Mouse (Mus musculus) forebrain, postnatal 0 days (tissue): ENCODE measurements around the gene Vmn1r6. TPM values are rescaled to one million over a fixed set of nuclear protein-coding genes. Genes with fewer than 3 reads are reported as not detected.
"Not testable (repeated sequence)": the region's sequence is repeated elsewhere in the genome, so short reads cannot be mapped to it uniquely, and the experiment has no call there.

Experiments
- ATAC-seq: fragments of 200-750 bp; cut with Nextera tagmentation; 2 replicates; pipeline ENCODE4 v1.8.0; 2017; ENCODE audit warnings: mild to moderate bottlenecking, moderate library complexity
- DNase-seq: peaks from one replicate; pipeline ENCODE4 v3.0.0-alpha.2; 2015
- H3K27ac ChIP-seq: fragments of 300-500 bp; sonication (generic); 2 replicates; pipeline ENCODE4 v1.5.1; 2014; ENCODE audit warnings: low read depth, mild to moderate bottlenecking, antibody characterized with exemption, low read length, moderate library complexity, mixed read lengths
- H3K27me3 ChIP-seq: fragments of 300-500 bp; sonication (generic); 2 replicates; pipeline ENCODE4 v1.6.1; 2014; ENCODE audit warnings: mild to moderate bottlenecking, low read length, mixed read lengths; ENCODE audit not compliant: insufficient read depth
- H3K36me3 ChIP-seq: fragments of 300-500 bp; sonication (generic); 2 replicates; pipeline ENCODE4 v1.6.1; 2014; ENCODE audit warnings: mild to moderate bottlenecking, moderate library complexity; ENCODE audit not compliant: insufficient read depth
- H3K4me1 ChIP-seq: fragments of 300-500 bp; sonication (generic); 2 replicates; pipeline ENCODE4 v1.6.1; 2014; ENCODE audit warnings: antibody characterized with exemption; ENCODE audit not compliant: insufficient read depth
- H3K4me2 ChIP-seq: fragments of 300-500 bp; sonication (generic); 2 replicates; pipeline ENCODE4 v1.6.1; 2014; ENCODE audit warnings: low read depth, mild to moderate bottlenecking, moderate library complexity
- H3K4me3 ChIP-seq: fragments of 300-500 bp; sonication (generic); 2 replicates; pipeline ENCODE4 v1.5.1; 2014; ENCODE audit warnings: low read depth, low read length, mixed read lengths
- H3K9ac ChIP-seq: fragments of 300-500 bp; sonication (generic); 2 replicates; pipeline ENCODE4 v1.6.1; 2014; ENCODE audit warnings: mild to moderate bottlenecking
- H3K9me3 ChIP-seq: fragments of 300-500 bp; sonication (generic); 2 replicates; pipeline ENCODE4 v1.6.1; 2016; ENCODE audit warnings: low read length
- CTCF ChIP-seq: sonication (generic); IDR thresholded peaks from 2 replicates; pipeline ENCODE4 v1.5.1; 2016; ENCODE audit warnings: antibody characterized with exemption, control low read depth, low read depth
- WGBS: fragments of 180-500 bp; shearing (Covaris S2); extraction: QIAGEN DNeasy Blood & Tissue Kit; methylation state at CpG from one replicate; pipeline ENCODE4 v1.1.7; 2014; 5-methylcytosine and 5-hydroxymethylcytosine counted together
- polyA plus RNA-seq: library from polyadenylated mRNA; unstranded; fragments of >200 nt; fragmentation: Nextera tagmentation; extraction: Ambion mirVana; gene quantifications from 2 replicates; pipeline ENCODE4 v1.2.1, GENCODE M21; 2015
- total RNA-seq: library from RNA; depleted of rRNA; stranded (reverse); fragments of >200 nt; gene quantifications from 2 replicates; pipeline ENCODE4 v1.2.3, GENCODE M21; 2014; rRNA removed

The Vmn1r6 gene
- not detected in 2 replicates for total RNA-seq
- not detected in 2 replicates for polyA plus RNA-seq

- Histone ChIP-seq H3K4me1 (no peaks in the 10 kb centered on the region), H3K9ac (no peak within 1 kb of the TSS), H3K4me3 (no peak within 1 kb of the TSS), H3K27ac (no peak within 1 kb of the TSS), H3K27me3 (no peaks in the 10 kb centered on the region), H3K4me2 (no peak within 1 kb of the TSS), H3K36me3 (no peaks in the 10 kb centered on the region), H3K9me3 (no peaks in the 10 kb centered on the region)
- TF ChIP-seq CTCF, result no peak
- no peak for ATAC-seq
- 89% methylated on average over 2 of the region's 2 CpGs for WGBS
- DNase-seq, result no peak
These were observed at the start of gene Vmn1r6 for GRCm38 (mm10) chr6:56996943-56997342. TSS of gene Vmn1r6 (plus strand) at chr6:56997243.

DNA sequence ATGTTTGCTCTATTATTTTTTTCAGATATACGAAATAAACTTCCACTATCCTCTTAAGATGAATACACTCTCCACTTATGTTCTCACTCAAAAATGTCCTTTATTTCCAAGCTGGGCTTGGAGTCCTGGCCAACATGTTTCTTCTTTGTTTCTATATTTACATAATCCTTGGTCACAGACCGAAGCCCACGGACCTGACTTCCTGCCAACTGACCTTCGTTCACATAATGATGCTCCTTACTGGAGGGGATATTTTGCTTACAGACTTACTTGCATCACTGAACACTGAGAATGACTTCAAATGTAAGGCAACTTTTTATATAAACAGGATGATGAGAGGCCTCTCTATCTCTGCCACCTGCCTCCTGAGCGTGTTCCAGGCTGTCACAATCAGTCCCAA lies 40.6 kb upstream of the Vmn1r6 start:
- Histone ChIP-seq H3K4me3 (no peak overlapping the region), H3K27me3 (no peaks in the 10 kb centered on the region), H3K9me3 (no peaks in the 10 kb centered on the region), H3K27ac (no peak overlapping the region), H3K4me2 (no peak overlapping the region), H3K9ac (no peak overlapping the region), H3K36me3 (no peaks in the 10 kb centered on the region), H3K4me1 (no peaks in the 10 kb centered on the region)
- TF ChIP-seq CTCF, result no peak
- DNase-seq (no peak), ATAC-seq (no peak)
- WGBS, result 73% methylated on average over 5 of the region's 5 CpGs

DNA sequence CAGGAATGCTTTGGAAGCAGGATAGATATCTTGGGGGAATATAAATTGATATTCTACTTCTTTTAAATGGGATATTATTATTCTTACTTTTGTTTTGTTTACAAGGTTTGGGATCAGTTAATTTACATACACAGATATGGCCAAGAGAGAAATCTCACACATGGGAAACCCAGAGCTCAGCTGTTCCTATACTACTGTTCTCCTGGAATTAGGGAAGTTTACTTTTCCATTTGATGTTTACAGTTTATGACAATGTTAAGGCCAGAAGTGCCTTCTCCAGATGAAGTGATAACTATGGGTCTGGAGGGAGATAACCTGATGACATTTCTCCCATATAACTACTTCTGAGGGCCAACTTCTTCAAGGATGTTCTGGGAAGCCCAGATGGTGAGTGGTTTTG lies 27.1 kb upstream of the Vmn1r6 start, which contains the start of gene Vmn1r5:
Gene Vmn1r5, plus strand, starts transcription at position 301 of the 400 bp plus-strand sequence.
- no peak within 1 kb of the TSS for H3K27ac ChIP-seq
- no peaks in the 10 kb centered on the region for H3K27me3 ChIP-seq
- H3K4me1 ChIP-seq, result no peaks in the 10 kb centered on the region
- H3K9ac ChIP-seq, result no peak within 1 kb of the TSS
- no peak for TF ChIP-seq CTCF
- DNase-seq, result no peak
- H3K4me3 ChIP-seq, result no peak within 1 kb of the TSS
- no peaks in the 10 kb centered on the region for H3K9me3 ChIP-seq
- no peak within 1 kb of the TSS for H3K4me2 ChIP-seq
- no peak for ATAC-seq
- no peaks in the 10 kb centered on the region for H3K36me3 ChIP-seq

DNA sequence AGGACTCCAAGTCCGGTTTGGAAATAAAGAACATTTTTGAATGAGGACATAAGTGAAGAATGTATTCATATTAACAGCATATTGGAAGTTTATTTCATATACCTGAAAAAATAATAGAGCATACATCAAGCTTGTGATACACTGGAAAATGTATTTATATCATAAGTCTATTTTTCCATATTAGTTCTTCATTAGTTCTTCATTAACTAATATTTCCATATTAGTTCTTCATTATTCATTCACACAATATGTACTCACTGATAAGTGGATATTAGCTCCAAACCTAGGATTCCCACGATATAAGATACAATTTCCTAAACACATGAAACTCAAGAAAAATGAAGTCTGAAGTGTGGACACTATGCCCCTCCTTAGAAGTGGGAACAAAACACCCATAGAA lies 28.2 kb downstream of the Vmn1r6 start, which contains the start of gene Vmn1r7:
Gene Vmn1r7, minus strand, starts transcription at position 101 of the 400 bp plus-strand sequence.
- not testable (repeated sequence) for H3K4me3 ChIP-seq, H3K9ac ChIP-seq, H3K4me2 ChIP-seq, H3K27ac ChIP-seq, H3K27me3 ChIP-seq, H3K9me3 ChIP-seq, ATAC-seq, H3K36me3 ChIP-seq, DNase-seq, H3K4me1 ChIP-seq
- WGBS, result 93% methylated on average over 2 of the region's 2 CpGs

DNA sequence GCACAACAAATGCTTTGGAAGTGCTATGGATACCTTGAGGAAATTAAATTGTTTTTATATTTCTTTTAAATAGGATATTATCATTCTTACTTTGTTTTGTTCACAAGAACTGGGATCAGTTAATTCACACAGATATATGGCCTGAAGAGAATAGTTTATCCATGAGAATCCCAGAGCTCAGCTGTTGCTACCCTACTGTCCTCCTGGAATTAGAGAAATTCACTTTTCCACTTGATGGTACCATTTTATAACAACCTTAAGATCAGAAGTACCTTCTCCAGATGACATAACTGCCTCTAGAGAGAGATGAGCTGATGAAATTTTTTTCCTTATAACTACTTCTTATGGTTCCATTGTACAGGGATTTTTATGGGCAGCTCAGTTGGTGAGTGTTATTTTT lies 34.9 kb downstream of the Vmn1r6 start, which contains the start of gene Vmn1r8:
Gene Vmn1r8, plus strand, starts transcription at position 301 of the 400 bp plus-strand sequence.
- Histone ChIP-seq H3K4me1 (no peaks in the 10 kb centered on the region), H3K4me2 (no peak within 1 kb of the TSS), H3K9ac (no peak within 1 kb of the TSS), H3K27me3 (no peaks in the 10 kb centered on the region), H3K27ac (no peak within 1 kb of the TSS), H3K36me3 (no peaks in the 10 kb centered on the region), H3K9me3 (no peaks in the 10 kb centered on the region), H3K4me3 (no peak within 1 kb of the TSS)
- ATAC-seq, result no peak
- no peak for TF ChIP-seq CTCF
- no peak for DNase-seq

DNA sequence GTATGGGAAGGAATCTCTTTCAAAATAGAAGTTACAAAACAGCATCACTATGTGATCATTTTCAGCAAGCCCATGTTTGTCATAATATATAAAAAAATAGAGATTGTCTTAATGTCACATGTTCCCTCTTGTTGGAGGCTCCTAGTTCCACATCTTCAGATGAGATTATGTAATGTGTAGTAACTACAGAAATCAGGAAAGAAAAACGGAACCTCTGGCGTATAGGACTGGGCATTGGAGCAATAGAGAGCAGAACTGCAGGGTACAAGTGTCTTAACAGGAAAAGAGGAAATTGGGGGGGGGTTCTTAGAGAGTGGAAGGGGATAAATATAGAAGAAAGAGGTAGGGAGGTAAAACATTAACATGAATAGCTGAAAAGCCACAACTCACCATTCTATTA lies 37.6 kb downstream of the Vmn1r6 start:
- H3K4me1 ChIP-seq, result no peaks in the 10 kb centered on the region
- no peaks in the 10 kb centered on the region for H3K27me3 ChIP-seq
- no peaks in the 10 kb centered on the region for H3K9me3 ChIP-seq
- H3K4me3 ChIP-seq, result no peak overlapping the region
- 80% methylated on average over 2 of the region's 2 CpGs for WGBS
- no peak for TF ChIP-seq CTCF
- no peak overlapping the region for H3K27ac ChIP-seq
- no peak for DNase-seq
- no peak overlapping the region for H3K9ac ChIP-seq
- no peak overlapping the region for H3K4me2 ChIP-seq
- no peaks in the 10 kb centered on the region for H3K36me3 ChIP-seq
- ATAC-seq, result no peak

Other genes with a start within 250 kb of the Vmn1r6 start
- 49.1 and 57.1 TPM in 2 replicates for gene Kbtbd2, start 199.4 kb upstream of the Vmn1r6 start, total RNA-seq
- 14.5 and 18.7 TPM in 2 replicates for gene Kbtbd2, start 199.4 kb upstream of the Vmn1r6 start, polyA plus RNA-seq
- gene Fkbp9, start 165.2 kb upstream of the Vmn1r6 start, total RNA-seq, result 41.4 and 47.8 TPM in 2 replicates
- gene Fkbp9, start 165.2 kb upstream of the Vmn1r6 start, polyA plus RNA-seq, result 31.4 and 33.8 TPM in 2 replicates
- 114 and 119 TPM in 2 replicates for gene Nt5c3, start 73.3 kb upstream of the Vmn1r6 start, total RNA-seq
- 197 and 225 TPM in 2 replicates for gene Nt5c3, start 73.3 kb upstream of the Vmn1r6 start, polyA plus RNA-seq
- 0.31 and 1.00 TPM in 2 replicates for gene Vmn1r4, start 73.2 kb upstream of the Vmn1r6 start, total RNA-seq
- 0.67 and 0.73 TPM in 2 replicates for gene Vmn1r4, start 73.2 kb upstream of the Vmn1r6 start, polyA plus RNA-seq
- gene Vmn1r5, start 27.0 kb upstream of the Vmn1r6 start, total RNA-seq, result not detected in 2 replicates
- not detected in 2 replicates for gene Vmn1r5, start 27.0 kb upstream of the Vmn1r6 start, polyA plus RNA-seq
- gene Vmn1r7, start 28.1 kb downstream of the Vmn1r6 start, total RNA-seq, result not detected in 2 replicates
- gene Vmn1r7, start 28.1 kb downstream of the Vmn1r6 start, polyA plus RNA-seq, result not detected in 2 replicates
- gene Vmn1r8, start 35.0 kb downstream of the Vmn1r6 start, total RNA-seq, result not detected in 2 replicates
- not detected in 2 replicates for gene Vmn1r8, start 35.0 kb downstream of the Vmn1r6 start, polyA plus RNA-seq
- gene Vmn1r9, start 69.5 kb downstream of the Vmn1r6 start, total RNA-seq, result not detected in 2 replicates
- not detected in 2 replicates for gene Vmn1r9, start 69.5 kb downstream of the Vmn1r6 start, polyA plus RNA-seq
- not detected in 2 replicates for gene Vmn1r10, start 112.2 kb downstream of the Vmn1r6 start, total RNA-seq
- gene Vmn1r10, start 112.2 kb downstream of the Vmn1r6 start, polyA plus RNA-seq, result not detected in 2 replicates
- not detected in 2 replicates for gene Vmn1r11, start 136.2 kb downstream of the Vmn1r6 start, total RNA-seq
- not detected in 2 replicates for gene Vmn1r11, start 136.2 kb downstream of the Vmn1r6 start, polyA plus RNA-seq
- not detected in 2 replicates for gene Vmn1r12, start 159.7 kb downstream of the Vmn1r6 start, total RNA-seq
- not detected in 2 replicates for gene Vmn1r12, start 159.7 kb downstream of the Vmn1r6 start, polyA plus RNA-seq
- gene Vmn1r13, start 206.0 kb downstream of the Vmn1r6 start, total RNA-seq, result not detected in 2 replicates
- gene Vmn1r13, start 206.0 kb downstream of the Vmn1r6 start, polyA plus RNA-seq, result not detected in 2 replicates
- not detected in 2 replicates for gene Vmn1r14, start 234.4 kb downstream of the Vmn1r6 start, total RNA-seq
- gene Vmn1r14, start 234.4 kb downstream of the Vmn1r6 start, polyA plus RNA-seq, result not detected in 2 replicates